Mouse (Mus musculus) ES-E14 (cell line): ENCODE results near the gene Ift122.

Experiments
- CHD2 ChIP-seq: IDR thresholded peaks from 2 replicates; pipeline ENCODE4 v1.6.1; 2014; ENCODE audit warnings: mild to moderate bottlenecking, low read depth, low read length, inconsistent platforms
- HCFC1 ChIP-seq: IDR thresholded peaks from 2 replicates; pipeline ENCODE4 v1.6.1; 2012; ENCODE audit warnings: low read length, inconsistent platforms, borderline replicate concordance; ENCODE audit not compliant: insufficient read depth
- MAFK ChIP-seq: IDR thresholded peaks from 2 replicates; pipeline ENCODE4 v1.6.1; 2014; ENCODE audit warnings: mild to moderate bottlenecking, low read depth, low read length, inconsistent platforms; ENCODE audit not compliant: insufficient read depth
- ZC3H11A ChIP-seq: IDR thresholded peaks from 2 replicates; pipeline ENCODE4 v1.6.1; 2012; ENCODE audit warnings: low read depth, mild to moderate bottlenecking, inconsistent platforms, low read length, borderline replicate concordance
- ZNF384 ChIP-seq: IDR thresholded peaks from 2 replicates; pipeline ENCODE4 v1.6.1; 2012; ENCODE audit warnings: low read depth, low read length, inconsistent platforms

- TF ChIP-seq ZNF384, result no peak
- no peak for TF ChIP-seq HCFC1
- TF ChIP-seq MAFK, result no peak
- no peak for TF ChIP-seq ZC3H11A
- TF ChIP-seq CHD2, result no peak
These were observed 115.8 kb downstream of the Ift122 start for GRCm38 (mm10) chr6:115969103-115969502.
